Mouse (Mus musculus): ENCODE data around the gene Skint8. TPM values are rescaled to one million over a fixed set of nuclear protein-coding genes. Genes with fewer than 3 reads are reported as not detected.

Skint8 gene
- polyA plus RNA-seq (2012; ENCODE audit: low replicate concordance): not detected in 2 replicates

GRCm38 (mm10) chr4:111919092-111919491, at the start of gene Skint8:
Gene Skint8, plus strand, starts transcription at chr4:111919392.

GRCm38 (mm10) chr4:111902775-111903174, 16.4 kb upstream of the Skint8 start, which contains the start of gene Slc5a9:
Gene Slc5a9, minus strand, starts transcription at chr4:111902918.

GRCm38 (mm10) chr4:111972623-111973022, 53.4 kb downstream of the Skint8 start, which contains the start of gene Skint7:
Gene Skint7, plus strand, starts transcription at chr4:111972923.

Other genes with a start within 250 kb of the Skint8 start
- 19.2 and 33.9 TPM in 2 replicates for gene Spata6, start 199.4 kb upstream of the Skint8 start, polyA plus RNA-seq (2012; ENCODE audit: low replicate concordance)
- not detected in 2 replicates for gene Slc5a9, start 16.5 kb upstream of the Skint8 start, polyA plus RNA-seq (2012; ENCODE audit: low replicate concordance)
- not detected in 2 replicates for gene Skint7, start 53.5 kb downstream of the Skint8 start, polyA plus RNA-seq (2012; ENCODE audit: low replicate concordance)
- gene Skint1, start 86.9 kb downstream of the Skint8 start, polyA plus RNA-seq (2012; ENCODE audit: low replicate concordance): 0.13 TPM in 1 of 2 replicates, not detected in the other
- gene Skint4, start 152.6 kb downstream of the Skint8 start, polyA plus RNA-seq (2012; ENCODE audit: low replicate concordance): not detected in 2 replicates